Mouse (Mus musculus): ENCODE data around the gene Fgd6. TPM values are rescaled to one million over a fixed set of nuclear protein-coding genes. Genes with fewer than 3 reads are reported as not detected.
A peak's percentile ranks its signal among the peaks of the same experiment; 100 is the strongest.

The Fgd6 gene
- polyA plus RNA-seq (2017; shearing (Covaris generic)) = 1 to 10 TPM; 1.1 to 1.2 TPM

- peak; percentile 89 for ATAC-seq
Measured at GRCm38 (mm10) chr10:94035658-94036374, at the start of gene Fgd6, which contains the start of gene Vezt. Fgd6 (plus strand) TSS chr10:94036001. Vezt (minus strand) TSS chr10:94035817.

GRCm38 (mm10) chr10:93994136-93994535 is 41.7 kb upstream of the Fgd6 start:
- ATAC-seq = no peak

DNA sequence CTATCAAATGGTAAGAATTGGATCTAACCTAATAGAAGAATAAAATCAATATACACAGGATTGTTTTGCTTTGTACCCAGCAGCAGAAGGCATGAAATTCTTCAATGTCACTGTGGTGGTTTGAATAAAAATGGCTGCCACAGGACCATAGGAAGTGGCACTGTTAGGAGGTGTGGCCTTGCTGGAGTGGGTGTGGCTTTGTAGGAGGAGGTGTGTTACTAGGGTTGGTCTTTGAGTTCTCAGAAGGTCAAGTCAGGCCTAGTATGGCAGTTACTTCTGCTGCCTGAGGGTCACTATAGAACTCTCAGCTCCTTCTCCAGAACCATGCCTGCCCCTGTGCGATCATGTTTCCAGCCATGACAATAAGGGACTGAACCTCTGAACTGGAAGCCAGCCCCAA is 40.7 kb upstream of the Fgd6 start:
- no peak for ATAC-seq

GRCm38 (mm10) chr10:93999357-93999756 is 36.4 kb upstream of the Fgd6 start:
- ATAC-seq = no peak

GRCm38 (mm10) chr10:94000223-94000622 is 35.6 kb upstream of the Fgd6 start:
- ATAC-seq = no peak

GRCm38 (mm10) chr10:94008356-94008755 is 27.4 kb upstream of the Fgd6 start:
- ATAC-seq = no peak

DNA sequence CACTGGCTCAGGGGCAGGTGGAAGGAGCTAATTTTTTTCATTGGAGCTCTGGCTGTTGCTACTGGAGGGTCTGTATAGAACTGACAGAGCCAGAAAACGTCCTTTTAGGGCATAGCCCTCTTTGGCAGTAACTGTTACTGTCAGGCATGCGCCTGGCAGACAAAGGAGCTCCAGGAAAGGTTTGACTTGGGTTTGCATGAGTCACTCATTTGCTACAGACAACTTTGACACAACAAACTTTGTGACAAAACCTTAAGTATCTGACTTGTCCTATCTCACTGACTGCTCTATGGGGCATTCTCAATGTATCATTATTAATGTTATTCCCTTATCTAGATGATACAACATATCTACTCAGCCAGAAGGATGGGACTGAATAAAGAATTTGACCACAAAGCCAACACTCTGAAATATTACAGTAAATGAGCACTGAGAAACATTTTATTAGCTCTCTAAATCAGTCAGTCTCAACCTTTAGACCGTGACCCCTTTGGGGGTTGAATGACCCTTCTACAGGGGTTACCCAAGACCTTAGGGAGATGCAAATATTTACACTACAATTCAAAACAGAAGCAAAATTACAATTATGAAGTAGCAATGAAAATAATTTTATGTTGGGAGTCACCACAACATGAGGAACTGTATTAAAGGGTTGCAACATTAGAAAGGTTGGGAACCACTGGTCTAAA is 25.7 kb upstream of the Fgd6 start:
- no peak for ATAC-seq

DNA sequence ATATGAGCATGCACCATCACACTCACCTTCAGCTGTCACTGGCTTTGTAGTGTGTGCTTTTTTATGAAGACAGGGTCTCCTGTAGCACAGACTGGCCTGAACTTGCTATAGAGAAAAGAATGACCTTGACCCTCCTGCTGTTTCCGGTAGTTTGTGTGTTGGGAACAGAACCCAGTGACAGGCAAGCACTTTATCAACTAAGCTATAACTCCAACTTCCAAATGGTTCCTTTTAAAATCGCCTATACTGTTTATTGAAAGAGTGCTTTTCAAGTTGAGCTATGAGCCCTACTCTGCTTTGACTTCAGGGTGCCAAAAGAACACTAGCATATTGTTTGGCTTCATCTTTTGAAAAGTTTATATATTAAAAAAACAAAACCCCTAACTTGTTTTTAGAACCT is 24.8 kb upstream of the Fgd6 start:
- ATAC-seq = no peak

DNA sequence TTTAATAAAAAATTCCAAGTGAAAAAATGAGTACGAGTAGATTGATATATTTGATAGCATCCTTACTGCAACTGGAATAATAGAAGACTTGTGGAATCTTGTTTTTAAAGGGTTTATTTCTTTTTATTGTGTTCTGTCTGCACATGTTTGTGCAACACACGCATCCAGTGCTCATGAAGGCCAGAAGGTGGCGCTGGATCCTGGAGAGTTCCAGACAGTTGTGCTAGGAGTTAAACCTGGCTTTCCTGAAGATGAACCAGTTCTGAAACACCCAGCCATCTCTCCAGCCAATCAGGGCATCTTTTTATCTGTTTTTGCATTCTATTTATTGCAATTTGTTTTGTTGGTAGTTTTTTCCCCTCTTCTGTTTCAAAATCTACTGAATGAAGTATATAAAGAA is 22.6 kb upstream of the Fgd6 start:
- ATAC-seq = peak; percentile 54

GRCm38 (mm10) chr10:94014200-94014599 is 21.6 kb upstream of the Fgd6 start:
- ATAC-seq = no peak

GRCm38 (mm10) chr10:94017455-94017854 is 18.3 kb upstream of the Fgd6 start:
- no peak for ATAC-seq

DNA sequence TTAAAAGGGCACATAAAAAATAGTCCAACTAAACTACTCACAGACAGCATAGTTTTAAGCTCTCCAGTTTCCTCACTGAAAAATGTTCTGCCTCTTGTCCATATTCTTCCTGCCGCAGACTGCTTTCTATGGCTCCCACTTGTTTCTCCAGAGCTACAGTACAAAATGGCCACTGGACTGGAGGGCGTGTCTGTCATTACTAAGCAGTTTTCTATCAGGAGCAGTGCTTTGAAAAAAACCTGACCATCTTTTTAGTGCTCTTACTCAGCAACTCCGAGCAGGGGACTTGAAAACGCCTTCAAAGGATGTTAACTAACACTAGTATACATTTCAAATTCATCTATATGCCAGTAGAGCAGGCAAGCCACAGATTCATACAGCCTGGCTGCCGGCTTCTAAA is 15.2 kb upstream of the Fgd6 start:
- ATAC-seq = peak; percentile 34

DNA sequence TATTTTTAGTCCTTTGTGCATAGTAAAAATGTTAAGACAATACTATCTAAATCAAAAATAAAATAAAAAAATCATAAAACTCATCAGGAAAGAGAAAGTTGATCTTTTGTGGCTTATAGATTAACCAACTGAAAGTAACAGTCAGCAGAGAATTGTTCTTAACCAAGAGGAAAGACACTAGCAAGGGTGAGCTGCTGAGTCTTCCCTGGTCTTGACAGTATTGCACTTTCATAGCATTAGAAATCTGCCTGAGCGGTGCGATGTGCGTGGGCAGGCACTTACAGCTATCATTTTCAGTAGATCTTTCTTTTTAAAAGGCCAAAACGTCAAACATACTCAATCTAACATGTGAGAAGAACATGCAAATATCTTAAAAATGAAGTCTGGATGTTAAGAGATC is 14.7 kb upstream of the Fgd6 start:
- peak; percentile 76 for ATAC-seq

GRCm38 (mm10) chr10:94025079-94025478 is 10.7 kb upstream of the Fgd6 start:
- ATAC-seq = no peak

- ATAC-seq = no peak
Measured at GRCm38 (mm10) chr10:94028493-94028892, 7.3 kb upstream of the Fgd6 start.

DNA sequence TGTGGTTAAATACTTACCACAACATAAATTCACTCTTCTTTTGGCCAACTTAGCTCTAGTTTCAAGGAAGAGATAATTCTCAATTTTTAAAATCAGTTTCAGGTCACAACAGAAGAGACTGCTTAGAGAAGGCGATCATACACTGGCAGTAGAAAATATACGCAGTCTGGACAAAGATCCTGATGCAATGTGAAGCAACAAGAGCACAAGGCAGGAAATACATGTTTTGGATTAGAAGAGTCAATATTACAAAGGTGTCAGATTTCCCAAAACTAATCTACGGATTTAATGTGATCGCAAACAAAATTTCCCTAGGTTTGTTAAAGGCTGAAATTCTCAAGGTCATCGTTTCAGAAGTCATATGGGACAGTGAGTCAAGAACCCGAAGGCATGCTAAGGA is 4.6 kb upstream of the Fgd6 start:
- ATAC-seq = no peak

- peak; percentile 13 for ATAC-seq
Measured at GRCm38 (mm10) chr10:94034876-94035657, 734 bp upstream of the Fgd6 start.

- no peak for ATAC-seq
Measured at GRCm38 (mm10) chr10:94036375-94036758, 566 bp downstream of the Fgd6 start.

DNA sequence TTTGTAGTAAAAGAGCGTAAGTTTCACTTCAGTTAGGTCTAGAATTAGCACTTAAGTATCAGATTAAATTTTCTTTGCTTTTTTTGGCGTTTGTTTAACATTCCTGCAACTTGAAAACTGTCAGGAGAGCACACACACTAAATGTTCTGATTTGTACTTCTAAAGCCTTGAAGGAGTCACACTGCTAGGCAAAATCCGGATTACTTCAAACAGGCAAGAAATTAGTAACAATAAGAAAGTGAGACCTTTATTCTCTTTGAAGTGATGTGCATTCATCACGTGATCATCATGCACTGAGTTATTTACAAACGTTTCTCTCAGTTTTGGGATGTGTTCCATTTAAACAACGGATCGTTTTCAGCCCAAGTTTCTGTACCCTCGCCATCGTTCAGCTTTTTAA is 1.4 kb downstream of the Fgd6 start:
- no peak for ATAC-seq

DNA sequence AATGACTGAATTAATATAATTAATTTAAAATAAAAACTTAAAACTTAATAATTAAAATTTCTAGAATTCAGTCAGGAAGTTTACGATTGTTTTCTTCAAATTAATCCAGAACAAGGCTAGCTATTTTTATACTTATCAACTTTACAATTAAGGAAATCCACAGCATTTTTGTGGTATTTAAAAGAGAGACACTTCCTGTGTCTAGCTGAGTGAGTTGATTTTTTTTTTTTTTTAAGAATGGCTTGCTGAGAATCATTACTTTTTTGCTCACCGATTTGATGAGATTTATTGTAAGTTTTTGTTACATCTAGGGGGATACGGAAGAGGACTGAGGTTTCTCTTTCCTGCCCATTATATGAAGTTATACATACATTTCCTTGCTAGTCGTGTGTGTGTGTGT is 1.8 kb downstream of the Fgd6 start:
- ATAC-seq = no peak

GRCm38 (mm10) chr10:94038366-94039260 is 2.8 kb downstream of the Fgd6 start:
- no peak for ATAC-seq

GRCm38 (mm10) chr10:94043908-94044307 is 8.1 kb downstream of the Fgd6 start:
- ATAC-seq = no peak

Data from activated CD4-positive, CD25-positive, alpha-beta regulatory T cell, adult 4 months (primary cell).